Mouse (Mus musculus): ENCODE data around the gene Rars2.
A peak's percentile ranks its signal among the peaks of the same experiment; 100 is the strongest.

- TF ChIP-seq MAX (IDR thresholded peaks at IDR 0.05; ENCODE audit: low read depth) (no peak), USF1 (IDR thresholded peaks at IDR 0.05; ENCODE audit: low read depth) (no peak), MYOD1 (IDR thresholded peaks at IDR 0.05; ENCODE audit: control insufficient read depth in 1 of 3, insufficient read length in 2 of 3, low read depth in 2 of 3) (no peak), POLR2A (IDR thresholded peaks at IDR 0.05; ENCODE audit: insufficient read length, low read depth) (peak; percentile 70)
These were observed 72.3 kb downstream of the Rars2 start, which contains the start of gene Slc35a1 for GRCm38 (mm10) chr4:34686874-34687567.
